Mouse (Mus musculus) heart, adult 2 months (tissue): ENCODE measurements around the gene Rerg. TPM values are rescaled to one million over a fixed set of nuclear protein-coding genes. Genes with fewer than 3 reads are reported as not detected.

Experiments used
- DNase-seq, 2 experiments: peaks; one replicate each; pipeline ENCODE4 v3.0.0; 2021
- H3K27ac ChIP-seq: fragments of 200-600 bp; 2 replicates; pipeline ENCODE4 v1.8.1; 2022
- H3K27me3 ChIP-seq: fragments of 200-500 bp; 2 replicates; pipeline ENCODE4 v1.6.1; 2012; ENCODE audit warnings: mild to moderate bottlenecking, low read length, inconsistent platforms, mixed read lengths; ENCODE audit not compliant: control insufficient read depth, insufficient read depth
- H3K36me3 ChIP-seq: fragments of 200-500 bp; 2 replicates; pipeline ENCODE4 v1.6.1; 2012; ENCODE audit warnings: low read length, inconsistent platforms; ENCODE audit not compliant: control insufficient read depth, insufficient read depth
- H3K4me1 ChIP-seq: fragments of 200-500 bp; 2 replicates; pipeline ENCODE4 v1.6.1; 2011; ENCODE audit warnings: low read length; ENCODE audit not compliant: control insufficient read depth, insufficient read depth
- H3K4me3 ChIP-seq: fragments of 200-600 bp; 2 replicates; pipeline ENCODE4 v1.8.1; 2022
- H3K79me2 ChIP-seq: fragments of 200-500 bp; replicated peaks from 2 replicates; pipeline ENCODE4 v1.6.1; 2012; ENCODE audit warnings: mild to moderate bottlenecking, inconsistent platforms, low read length, moderate library complexity, mixed read lengths; ENCODE audit not compliant: control insufficient read depth, insufficient read depth
- H3K9ac ChIP-seq: fragments of 200-500 bp; 2 replicates; pipeline ENCODE4 v1.6.1; 2012; ENCODE audit warnings: low read depth, mild to moderate bottlenecking, control low read depth, inconsistent platforms, low read length, mixed read lengths
- CTCF ChIP-seq: fragments of 200-600 bp; IDR thresholded peaks from 2 replicates; pipeline ENCODE4 v1.8.1; 2022; ENCODE audit warnings: antibody characterized with exemption, mild to moderate bottlenecking, moderate library complexity
- EP300 ChIP-seq: fragments of 200-500 bp; IDR thresholded peaks from 2 replicates; pipeline ENCODE4 v1.6.1; 2011; ENCODE audit warnings: low read depth, low read length, control low read depth; ENCODE audit not compliant: insufficient read depth
- POLR2A ChIP-seq: fragments of 200-500 bp; IDR thresholded peaks from 2 replicates; pipeline ENCODE4 v1.6.1; 2011; ENCODE audit warnings: mild to moderate bottlenecking, low read depth, low read length, control low read depth; ENCODE audit not compliant: insufficient read depth
- WGBS: fragments of 180-500 bp; shearing (Covaris S2); methylation state at CpG from one replicate; pipeline ENCODE4 v1.1.7; 2018; 5-methylcytosine and 5-hydroxymethylcytosine counted together
- intact Hi-C: fragments of 180-260 bp; cut with DNase I; formaldehyde crosslinking; loops from one replicate; pipeline ENCODE4 v1.15.1; 2025
- polyA plus RNA-seq: library from polyadenylated mRNA; depleted of rRNA; stranded (reverse); fragments of >200 nt; gene quantifications from 2 replicates; pipeline ENCODE4 v1.2.3, GENCODE M21; 2012
- total RNA-seq, 2 experiments: library from RNA; stranded (reverse); gene quantifications; 2 replicates each; pipeline ENCODE4 v1.2.3; 2021

Rerg gene
- total and polyA plus RNA-seq, 3 experiments = 1.5 to 4.5 (median 3.2) TPM

DNA sequence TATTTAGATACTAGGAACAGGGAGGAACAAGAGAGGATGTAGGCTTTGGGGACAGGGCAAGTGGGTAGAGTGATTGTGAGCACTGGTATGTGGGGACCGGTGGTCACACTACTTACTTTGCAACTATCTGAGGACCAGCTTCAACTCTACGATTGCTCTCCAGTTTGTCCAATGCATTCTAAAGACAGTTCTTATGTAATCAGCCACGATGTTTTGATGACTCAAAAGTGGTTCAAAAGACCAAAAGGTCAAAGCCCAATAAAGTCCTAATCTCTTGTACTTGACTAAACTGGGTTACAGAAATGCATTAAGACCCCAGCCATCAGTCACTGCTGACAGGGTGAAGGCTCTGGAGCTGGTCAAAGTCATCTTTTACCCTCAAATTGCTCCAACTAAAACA, 45.3 kb downstream of the Rerg start:
- Histone ChIP-seq H3K27me3 (no peaks in the 10 kb centered on the region), H3K4me3 (no peak overlapping the region), H3K4me1 (no peaks in the 10 kb centered on the region), H3K36me3 (no peaks in the 10 kb centered on the region), H3K27ac (no peak overlapping the region), H3K79me2 (no peaks in the 10 kb centered on the region), H3K9ac (no peak overlapping the region)
- intact Hi-C loops = no loop called here
- 71% methylated on average over 3 of the region's 3 CpGs for WGBS
- DNase-seq = no peak
- TF ChIP-seq POLR2A (no peak), EP300 (no peak), CTCF (no peak)

DNA sequence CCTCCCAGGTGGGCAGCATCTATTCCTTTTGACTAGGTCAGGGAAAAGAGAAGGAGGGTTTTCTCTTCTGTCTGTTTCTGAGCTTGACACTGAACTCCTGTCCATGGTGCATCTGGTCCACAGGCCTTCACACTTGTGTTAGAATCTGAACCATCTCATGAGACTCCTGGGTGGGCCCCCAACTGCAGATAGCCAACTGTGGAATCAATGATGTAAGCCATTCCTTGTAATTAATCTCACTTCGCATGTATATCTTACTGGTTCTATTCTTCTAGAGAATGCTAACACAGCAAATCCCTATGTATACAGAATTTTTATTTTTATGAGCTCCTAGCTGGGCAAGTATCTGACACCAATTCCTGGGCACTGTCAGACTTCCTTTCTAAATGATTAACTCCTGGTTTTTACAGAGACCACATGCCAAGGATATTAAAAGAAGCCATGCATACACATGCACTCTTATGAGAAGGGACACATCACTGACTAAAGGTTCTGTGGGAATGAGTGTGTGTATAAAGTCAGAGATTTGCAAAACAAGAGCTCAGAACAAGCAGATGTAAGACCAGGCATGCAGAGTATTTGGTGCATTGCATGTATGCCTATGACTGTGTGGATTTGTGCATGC, 53.3 kb downstream of the Rerg start:
- Histone ChIP-seq H3K4me1 (no peaks in the 10 kb centered on the region), H3K9ac (no peak overlapping the region), H3K4me3 (no peak overlapping the region), H3K27me3 (no peaks in the 10 kb centered on the region), H3K27ac (no peak overlapping the region), H3K79me2 (no peaks in the 10 kb centered on the region), H3K36me3 (no peaks in the 10 kb centered on the region)
- TF ChIP-seq POLR2A (no peak), CTCF (no peak), EP300 (no peak)
- WGBS = 84% methylated on average over 1 of the region's 1 CpGs
- no peak for DNase-seq
- intact Hi-C loops = no loop called here

DNA sequence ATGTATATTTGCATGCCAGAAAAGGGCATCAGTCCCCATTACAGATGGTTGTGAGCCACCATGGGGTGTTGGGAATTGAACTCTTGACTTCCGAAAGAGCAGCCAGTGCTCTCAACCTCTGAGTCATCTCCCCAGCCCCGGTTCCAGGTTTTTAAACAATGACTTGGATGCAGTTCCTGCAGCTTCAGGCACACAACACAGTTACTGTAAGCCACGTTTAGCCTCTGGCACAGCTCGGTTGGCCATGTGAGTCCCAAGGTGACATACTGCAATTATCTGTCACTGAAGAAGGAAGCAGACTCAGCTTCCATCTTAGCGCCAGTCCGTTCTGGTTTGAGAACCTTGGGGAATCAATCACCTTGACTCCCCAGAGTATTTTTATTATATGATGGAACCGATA, 55.4 kb downstream of the Rerg start:
- no peaks in the 10 kb centered on the region for H3K27me3 ChIP-seq
- H3K27ac ChIP-seq = no peak overlapping the region
- no peak for DNase-seq
- intact Hi-C loops = no loop called here
- H3K36me3 ChIP-seq = no peaks in the 10 kb centered on the region
- no peak overlapping the region for H3K4me3 ChIP-seq
- H3K9ac ChIP-seq = no peak overlapping the region
- H3K79me2 ChIP-seq = no peaks in the 10 kb centered on the region
- TF ChIP-seq POLR2A = no peak
- no peak for TF ChIP-seq EP300
- TF ChIP-seq CTCF = no peak
- H3K4me1 ChIP-seq = peaks cover 6% of the 10 kb centered on the region
- WGBS = 56% methylated on average over 7 of the region's 7 CpGs

DNA sequence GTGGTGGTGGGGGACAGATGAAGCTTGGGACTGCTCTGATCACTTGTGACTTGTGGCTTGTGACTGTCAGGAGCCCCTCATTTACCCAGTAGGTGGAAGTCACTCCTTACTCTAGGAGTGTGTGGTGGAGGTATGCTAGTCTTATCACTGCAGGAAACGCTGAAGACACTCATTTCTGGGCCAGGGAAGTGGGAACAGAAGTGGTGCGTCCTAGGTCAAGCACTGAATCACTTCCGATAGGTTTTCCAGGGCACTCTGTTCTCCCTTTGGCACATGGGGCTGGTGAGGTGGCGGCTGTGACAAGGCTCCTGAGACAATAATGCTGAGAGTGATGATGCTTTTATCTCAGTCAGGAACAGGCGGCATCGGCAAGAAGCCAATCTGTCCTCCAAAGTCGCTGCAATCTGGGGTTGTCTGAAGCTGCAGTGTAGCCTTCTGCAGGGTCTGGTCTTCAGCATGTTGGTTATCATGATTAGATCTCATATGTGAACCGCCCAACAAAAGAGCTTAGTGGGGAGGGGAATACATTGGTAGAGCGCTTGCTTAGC, 59.0 kb downstream of the Rerg start:
- H3K27ac ChIP-seq = peak overlapping the region; percentile 33; the same call in 1 of the 2 replicates
- WGBS = 42% methylated on average over 9 of the region's 9 CpGs
- peaks cover 7% of the 10 kb centered on the region for H3K4me1 ChIP-seq
- no peak for TF ChIP-seq CTCF
- TF ChIP-seq POLR2A = no peak
- TF ChIP-seq EP300 = no peak
- intact Hi-C loops = no loop called here
- H3K4me3 ChIP-seq = no peak overlapping the region
- no peaks in the 10 kb centered on the region for H3K27me3 ChIP-seq
- no peaks in the 10 kb centered on the region for H3K36me3 ChIP-seq
- H3K79me2 ChIP-seq = no peaks in the 10 kb centered on the region
- no peak for DNase-seq
- H3K9ac ChIP-seq = no peak overlapping the region

DNA sequence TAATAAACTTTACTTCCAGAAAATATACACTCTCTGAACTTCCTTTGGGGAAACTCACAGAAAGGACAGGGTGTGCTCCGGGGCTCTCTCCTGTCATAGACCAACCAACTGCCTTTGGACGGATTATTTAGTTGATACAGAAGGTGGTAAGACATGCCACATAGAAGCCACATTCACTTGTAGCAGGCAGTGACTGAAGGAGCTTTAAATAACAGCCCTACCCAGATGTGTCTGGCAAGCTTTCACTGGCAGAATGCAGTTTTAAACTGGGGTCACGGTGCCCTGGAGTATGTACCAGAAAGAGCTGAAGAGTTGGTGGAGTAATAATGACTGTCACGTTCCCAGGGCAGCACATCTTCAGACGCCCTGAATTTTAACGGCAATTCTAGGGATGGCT, 59.5 kb downstream of the Rerg start:
- H3K79me2 ChIP-seq = no peaks in the 10 kb centered on the region
- peaks cover 7% of the 10 kb centered on the region for H3K4me1 ChIP-seq
- no peaks in the 10 kb centered on the region for H3K27me3 ChIP-seq
- peak overlapping the region; percentile 6; the same call in 1 of the 2 replicates for H3K4me3 ChIP-seq
- TF ChIP-seq EP300 (no peak), POLR2A (no peak), CTCF (no peak)
- H3K9ac ChIP-seq = no peak overlapping the region
- peak overlapping the region; percentile 33; the same call in 1 of the 2 replicates for H3K27ac ChIP-seq
- peak in 1 of 2 experiments; percentile 17 for DNase-seq
- intact Hi-C loops = no loop called here
- WGBS = 50% methylated on average over 6 of the region's 6 CpGs
- no peaks in the 10 kb centered on the region for H3K36me3 ChIP-seq
